Mouse (Mus musculus) brain, adult 2 months (tissue): Measurements from ENCODE around the gene Fam193a.

Source experiments
- DNase-seq: peaks from one replicate; pipeline ENCODE4 v3.0.0; 2011; ENCODE audit warnings: low read depth, low spot score

Gene Fam193a

DNA sequence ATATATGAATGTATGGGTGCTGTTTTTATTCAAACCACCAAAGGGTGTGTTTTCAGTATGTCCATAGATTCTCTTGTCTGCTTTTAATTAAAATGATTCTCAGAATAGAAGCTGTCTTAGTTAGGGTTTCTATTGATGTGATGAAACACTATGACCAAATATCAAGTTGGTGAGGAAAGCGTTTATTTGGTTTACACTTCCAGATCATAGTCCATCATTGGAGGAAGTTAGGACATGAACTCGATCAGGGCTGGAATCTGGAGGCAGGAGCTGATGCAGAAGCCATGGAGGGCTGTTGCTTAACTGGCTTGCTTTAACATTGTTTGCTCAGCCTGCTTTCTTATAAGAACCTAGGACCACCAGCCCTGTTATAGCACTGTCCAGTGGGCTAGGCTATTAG, 12.0 kb downstream of the Fam193a start:
- no peak for DNase-seq

DNA sequence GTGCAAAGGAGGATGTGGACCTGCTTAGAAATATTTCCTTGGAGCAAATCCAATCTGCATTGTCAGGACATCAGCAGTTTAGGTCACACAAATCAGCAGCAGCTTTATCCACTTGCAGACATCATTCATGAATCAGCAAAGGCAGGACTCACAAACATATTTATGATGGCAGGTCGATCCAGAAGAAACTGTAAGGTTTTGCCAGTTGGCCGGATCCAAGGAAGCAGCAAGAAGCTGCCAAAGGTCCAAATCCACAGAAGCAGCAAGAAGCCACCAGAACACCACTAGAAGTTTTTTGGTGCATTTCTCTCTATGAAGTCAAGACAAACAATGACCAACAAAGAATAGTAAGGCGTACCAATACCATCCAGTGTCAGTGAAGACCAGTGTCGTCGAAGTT, 15.9 kb downstream of the Fam193a start:
- DNase-seq, result no peak

DNA sequence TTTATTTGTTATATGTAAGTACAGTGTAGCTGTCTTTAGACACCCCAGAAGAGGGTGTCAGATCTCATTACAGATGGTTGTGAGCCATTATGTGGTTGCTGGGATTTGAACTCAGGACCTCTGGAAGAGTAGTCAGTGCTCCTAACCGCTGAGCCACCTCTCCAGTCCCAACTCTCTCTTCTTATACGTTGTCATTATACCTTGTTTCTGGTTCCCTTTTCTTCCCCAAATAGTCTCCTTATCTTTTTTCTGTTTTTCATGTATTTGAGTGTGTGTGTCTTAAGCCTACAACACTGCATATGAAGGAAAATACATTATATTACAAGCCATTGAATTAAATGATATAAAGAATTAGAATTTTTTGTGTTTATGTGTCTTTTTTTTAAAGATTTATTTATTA, 17.0 kb downstream of the Fam193a start:
- no peak for DNase-seq

DNA sequence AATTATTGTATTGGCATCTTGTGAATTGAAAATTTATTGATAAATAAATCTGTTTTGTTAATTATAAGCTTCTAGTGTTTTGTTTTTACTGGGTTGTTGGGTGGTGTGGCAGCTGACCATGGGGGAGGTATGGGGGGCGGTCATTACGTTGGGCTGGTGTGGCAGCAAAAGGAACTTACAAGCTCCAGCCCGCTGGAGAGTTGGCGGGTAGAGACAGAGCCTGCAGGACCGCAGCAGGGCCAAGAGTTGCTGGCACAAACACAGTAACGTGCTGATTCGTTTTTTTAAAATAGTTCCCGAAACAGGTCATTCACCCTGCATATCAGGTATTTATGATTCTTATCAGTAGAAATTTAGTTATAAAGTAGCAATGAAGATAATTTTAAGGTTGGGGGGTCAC, 23.5 kb downstream of the Fam193a start:
- peak; percentile 39 for DNase-seq

DNA sequence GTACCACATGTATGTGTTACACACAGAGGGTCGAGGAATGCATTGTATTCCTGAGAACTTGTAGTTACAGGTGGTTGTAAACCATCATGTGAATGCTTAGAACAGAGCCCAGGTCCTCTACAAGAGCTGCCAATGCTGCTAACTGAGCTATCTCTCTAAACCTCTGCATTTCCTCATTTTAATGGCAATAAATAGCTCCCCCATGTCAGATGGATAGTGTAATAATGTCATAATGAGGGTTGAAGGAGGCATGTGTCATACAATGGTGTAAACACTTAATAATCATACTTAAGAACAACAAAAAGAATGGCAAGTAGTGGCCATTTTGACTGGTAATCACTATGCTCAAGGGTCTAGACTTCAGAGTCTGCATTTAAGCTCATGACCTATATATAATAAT, 25.6 kb downstream of the Fam193a start:
- DNase-seq, result no peak

DNA sequence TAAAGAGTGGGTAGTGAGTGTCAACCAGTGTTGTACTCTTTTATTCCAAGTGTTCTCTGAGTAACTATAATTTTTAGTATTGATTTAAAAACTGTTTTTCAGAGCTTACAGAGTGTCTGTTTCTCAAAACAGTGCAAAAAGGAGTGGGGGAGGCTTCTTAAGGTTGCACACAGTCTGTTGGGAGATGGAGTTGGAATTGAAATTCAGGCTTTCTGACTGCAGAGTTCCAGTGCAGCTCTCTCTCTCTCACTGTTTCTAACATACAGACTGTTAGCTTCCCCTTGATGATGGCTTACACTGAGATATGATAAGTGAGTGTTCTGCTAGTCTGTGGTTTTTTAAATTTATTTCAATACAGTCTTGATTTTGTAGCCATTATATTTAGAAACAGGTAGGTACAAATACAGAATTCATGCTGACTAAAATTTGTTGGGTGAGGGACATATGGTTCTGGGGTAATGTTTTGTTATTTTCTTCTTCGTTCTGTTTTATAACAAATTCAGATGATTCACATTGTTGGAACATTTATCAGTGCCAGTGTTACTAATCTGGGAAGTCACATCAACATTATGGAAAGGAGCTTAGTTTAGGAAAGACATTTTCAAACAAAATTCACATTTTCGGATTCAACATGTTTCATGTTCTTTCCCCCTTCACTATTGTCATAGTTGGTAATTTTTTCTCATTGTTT, 26.3 kb downstream of the Fam193a start:
- peak; percentile 60 for DNase-seq

DNA sequence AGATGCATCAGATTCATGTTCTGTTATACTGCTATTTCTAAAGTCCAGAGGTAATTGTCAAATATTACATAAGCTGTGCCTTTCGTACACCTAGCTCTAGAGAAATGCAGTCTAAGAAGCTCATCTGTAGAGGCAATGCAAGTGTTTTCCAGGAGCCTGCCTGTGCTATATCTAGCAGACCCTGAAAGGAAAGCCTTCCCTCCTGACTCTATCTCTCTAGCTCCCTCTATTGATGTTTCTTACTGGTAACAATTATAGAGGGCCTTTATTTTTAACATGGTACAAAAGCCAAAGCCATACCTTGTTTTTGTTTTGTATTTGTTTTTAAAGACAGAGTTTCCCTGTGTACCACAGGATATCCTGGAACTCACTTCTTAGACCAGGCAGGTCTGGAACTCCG, 28.1 kb downstream of the Fam193a start:
- DNase-seq, result peak; percentile 50

DNA sequence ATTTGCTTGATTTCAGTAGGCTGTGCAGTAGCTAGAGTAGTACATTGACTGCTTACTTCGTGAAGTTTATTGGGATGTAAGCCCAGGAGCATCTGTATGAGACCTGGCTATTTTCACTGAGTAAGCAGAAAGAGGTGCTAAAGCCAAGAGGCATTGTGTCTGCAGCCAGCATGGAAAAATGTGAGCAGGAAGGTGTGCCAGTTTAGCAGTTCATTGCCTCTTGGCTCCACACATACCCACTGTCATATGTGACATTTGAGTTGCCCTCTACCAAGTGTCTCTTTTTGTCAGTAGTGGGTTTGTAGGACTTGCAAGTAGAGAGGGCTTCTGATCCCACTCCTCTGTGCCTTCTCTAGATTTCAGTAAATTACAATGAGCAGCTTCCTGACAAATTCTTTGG, 28.6 kb downstream of the Fam193a start:
- DNase-seq, result peak; percentile 74

DNA sequence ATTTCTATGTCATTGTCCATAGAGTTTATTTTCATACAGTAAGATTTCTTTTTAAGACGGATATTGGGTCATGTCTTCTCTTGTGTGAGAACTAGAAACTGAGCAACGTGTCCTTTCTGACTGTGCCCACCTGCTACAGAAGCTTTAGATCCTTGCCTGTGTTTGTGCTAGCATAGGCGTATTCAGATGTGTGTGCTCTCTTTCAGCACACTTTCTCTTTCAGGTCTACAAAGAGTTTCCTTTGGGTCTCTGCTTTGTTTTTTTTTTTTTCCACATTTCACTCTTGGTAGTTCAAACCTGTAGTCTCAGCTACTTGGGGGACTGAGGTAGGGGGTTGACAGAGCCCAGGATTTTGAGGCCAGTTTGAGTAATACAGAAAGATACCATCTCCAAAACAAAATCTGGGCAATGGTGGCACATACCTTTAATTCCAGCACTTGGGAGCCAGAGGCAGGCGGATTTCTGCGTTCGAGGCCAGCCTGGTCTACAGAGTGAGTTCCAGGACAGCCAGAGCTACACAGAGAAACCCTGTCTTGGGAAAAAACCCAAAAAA, 37.7 kb downstream of the Fam193a start:
- DNase-seq, result no peak

DNA sequence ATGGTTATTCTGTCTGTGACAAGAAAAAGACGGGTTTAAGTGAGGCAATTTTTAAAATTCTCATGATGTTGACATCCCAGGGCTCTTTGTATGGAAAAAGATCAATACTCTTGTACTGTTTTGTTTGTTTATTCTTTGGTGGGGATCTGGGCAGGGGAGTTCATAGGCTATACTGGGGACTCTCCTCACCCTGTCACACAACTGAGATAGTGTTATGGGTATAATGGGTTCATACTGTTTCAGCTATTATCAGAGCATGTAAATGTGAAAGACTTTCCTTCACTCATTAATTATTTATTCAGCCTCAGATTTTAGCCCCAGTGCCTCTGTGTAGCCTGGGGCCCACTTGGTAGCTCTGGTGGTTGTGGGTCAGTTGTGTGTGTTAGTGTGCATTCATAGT, 39.3 kb downstream of the Fam193a start:
- no peak for DNase-seq

DNA sequence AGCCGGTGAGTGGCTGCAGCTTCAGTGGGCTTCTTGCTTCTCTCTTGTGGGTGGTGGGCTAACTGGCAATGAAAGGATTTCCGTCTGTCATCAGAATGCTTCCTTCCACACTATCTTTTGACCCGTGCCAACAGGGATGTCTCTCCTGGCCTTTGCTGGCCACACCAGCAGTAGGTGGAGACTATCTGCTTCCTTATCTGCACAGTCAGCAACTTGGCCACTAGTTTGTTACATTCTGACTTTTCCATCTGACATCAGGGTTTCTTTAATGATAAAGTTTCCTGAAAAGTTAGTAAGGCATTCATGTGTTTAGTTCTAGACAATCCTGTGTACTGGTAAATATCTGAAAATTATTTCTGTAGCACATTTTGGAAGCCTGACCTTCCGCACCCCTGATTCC, 41.1 kb downstream of the Fam193a start:
- DNase-seq, result no peak

DNA sequence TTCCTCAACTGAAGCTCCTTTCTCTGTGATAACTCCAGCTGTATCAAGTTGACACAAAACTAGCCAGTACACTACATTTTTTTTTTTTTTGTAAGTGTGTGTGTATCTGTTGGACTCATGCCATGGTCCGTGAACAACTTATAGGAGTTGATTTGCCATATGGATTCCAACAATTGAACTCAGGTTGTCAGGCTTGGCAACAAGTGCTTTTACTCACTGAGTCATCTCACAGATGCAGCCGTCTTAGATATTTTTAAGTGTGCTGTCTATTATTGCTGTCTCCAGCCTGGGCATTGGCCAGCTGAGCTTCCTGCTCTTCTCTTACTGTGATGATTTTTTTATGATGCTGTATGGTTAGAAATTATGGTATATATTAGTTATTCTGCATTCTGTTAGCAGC, 44.2 kb downstream of the Fam193a start:
- peak; percentile 47 for DNase-seq

DNA sequence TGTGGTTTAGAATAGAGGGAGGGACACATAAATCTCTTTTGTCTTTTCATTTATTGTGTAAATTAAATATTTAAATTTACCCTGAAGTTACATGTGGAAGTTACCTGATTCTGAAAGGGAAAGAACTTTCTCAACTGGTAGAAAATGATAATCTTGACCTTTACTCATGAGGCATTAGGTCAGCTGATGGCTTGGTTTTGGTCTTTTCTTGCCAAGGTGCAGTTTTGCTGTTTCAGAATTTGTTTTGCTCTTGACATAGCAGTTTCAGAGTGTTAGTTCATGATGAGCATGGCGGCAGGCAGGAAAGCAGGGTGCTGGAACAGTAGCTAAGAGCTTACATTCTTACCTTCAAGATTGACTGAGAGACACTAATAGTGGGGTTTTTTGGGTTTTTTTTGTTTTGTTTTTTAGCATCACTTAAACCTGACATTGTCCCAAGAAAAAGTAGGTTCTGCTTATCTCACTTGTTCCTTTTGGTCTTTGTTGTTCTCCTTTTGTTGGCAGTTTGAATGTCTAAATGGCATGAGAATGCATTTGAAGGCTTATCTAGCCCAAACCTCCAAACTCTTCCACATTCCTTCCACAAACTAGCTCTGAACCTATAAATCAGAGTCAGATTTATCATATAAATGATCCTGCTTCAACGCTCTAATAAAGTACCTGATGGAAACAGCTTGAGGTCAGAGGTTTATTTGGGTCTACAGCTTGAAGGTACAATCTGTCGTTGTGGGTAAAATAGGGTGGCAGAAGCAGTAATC, 47.7 kb downstream of the Fam193a start:
- DNase-seq, result no peak

DNA sequence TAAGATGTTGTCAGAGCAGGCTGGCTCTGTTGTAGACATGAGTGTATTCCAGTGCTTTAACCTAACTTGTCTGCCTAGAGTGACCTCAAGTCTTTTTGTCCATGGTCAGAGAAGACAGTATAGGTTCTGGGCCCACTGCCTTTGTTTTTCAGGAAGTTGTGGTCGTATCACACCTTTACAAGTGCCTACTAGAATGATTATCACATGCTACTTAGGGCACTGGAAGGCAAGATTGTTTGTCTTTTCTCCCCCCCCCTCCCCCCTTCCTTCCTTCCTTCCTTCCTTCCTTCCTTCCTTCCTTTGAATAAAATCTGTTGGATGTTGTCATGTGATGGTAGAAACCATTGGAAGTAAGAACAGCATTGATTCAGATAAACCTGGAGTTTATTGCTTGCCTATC, 49.5 kb downstream of the Fam193a start:
- DNase-seq, result no peak

DNA sequence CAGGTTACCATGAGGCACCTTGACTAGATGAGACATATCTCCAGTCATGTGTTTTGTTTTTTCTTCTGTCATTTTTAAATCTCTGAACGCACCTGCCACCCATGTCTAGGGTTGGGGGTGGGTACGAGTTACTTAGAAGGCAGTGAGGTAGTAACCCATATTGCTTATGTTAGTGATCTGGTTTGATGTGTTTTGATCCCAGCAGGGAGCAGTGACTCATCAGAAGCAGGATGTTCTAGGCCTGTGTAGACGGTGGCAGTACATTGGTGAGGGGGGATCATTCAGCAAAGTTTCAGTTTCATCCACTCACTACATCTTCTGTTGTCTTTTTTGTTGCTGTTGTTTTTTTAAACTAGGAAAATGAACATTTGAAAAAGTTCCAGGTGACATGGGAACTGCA, 61.0 kb downstream of the Fam193a start:
- peak; percentile 75 for DNase-seq

DNA sequence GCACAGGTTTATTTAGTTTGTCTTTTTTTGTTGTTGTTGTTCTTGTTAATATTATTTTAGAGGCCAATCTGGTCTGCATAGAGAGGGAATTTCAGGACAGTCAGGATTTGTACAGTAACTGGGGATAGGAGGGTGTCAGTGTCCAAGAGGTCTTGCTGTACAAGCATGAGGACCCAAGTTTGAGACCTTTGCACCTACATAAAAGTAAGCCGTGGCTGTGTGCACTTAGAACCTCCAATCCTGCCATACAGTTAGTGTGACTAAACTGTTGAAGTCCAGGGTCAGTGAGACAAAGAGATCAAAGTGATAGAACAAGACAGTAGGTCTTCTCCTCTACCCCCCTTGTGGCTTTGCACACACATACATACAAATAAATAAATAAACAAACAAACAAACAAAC, 64.1 kb downstream of the Fam193a start:
- DNase-seq, result no peak

DNA sequence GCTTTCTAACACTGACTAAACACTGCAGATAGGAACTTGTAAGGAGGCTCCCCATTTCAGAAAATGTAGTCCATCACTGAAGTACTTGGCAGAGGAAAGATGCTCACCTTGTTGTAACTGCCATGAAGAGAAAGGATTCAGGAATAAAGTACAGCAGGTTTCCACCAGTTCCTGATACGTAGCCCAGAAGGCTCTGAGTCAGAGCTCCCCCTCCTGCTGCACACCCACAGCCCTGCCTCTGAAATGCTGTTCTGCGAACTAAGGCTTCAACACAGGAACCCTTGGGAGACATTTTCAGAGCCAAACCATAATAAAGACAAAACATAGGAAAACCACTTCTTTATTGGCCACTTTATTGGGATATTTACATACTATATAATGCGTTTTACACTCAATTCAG, 64.5 kb downstream of the Fam193a start:
- DNase-seq, result peak; percentile 87

DNA sequence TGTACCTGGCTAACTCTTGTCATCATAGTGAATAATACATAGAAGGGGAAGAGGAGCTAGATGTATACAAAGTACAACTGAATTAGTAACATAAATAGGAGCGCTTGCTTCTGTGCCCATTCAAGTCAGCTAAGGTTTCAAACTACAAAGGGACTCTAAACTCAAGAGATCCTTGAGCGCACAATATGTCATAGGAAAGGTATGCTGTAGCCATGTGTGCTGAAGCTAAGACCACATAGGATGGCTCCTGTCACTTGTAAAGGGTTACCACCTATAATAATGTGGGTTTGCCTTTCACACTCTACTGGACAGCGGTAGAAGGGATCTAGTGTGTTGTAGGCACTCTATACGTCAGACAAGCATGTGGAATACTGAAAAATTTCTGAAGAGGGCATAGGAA, 68.3 kb downstream of the Fam193a start:
- DNase-seq, result no peak

DNA sequence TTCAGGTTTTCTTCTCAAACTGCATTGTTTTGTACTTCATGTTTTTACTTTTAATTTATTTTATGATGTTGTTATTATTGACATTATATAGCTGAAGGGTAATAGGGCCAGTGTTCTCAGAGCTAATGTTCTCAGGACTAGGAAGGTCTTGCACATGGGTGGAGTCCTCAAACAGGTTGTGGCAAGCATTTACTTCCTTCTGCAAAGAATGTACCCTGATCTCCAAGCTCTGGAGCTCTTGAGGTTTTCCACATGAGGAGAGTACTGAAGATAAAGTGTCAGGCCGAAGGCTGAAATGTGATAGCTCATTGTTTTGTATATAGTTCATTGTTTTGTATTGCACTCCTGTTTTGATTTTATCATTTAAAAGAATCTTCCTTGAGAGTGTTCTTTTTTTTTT, 68.9 kb downstream of the Fam193a start:
- DNase-seq, result no peak

DNA sequence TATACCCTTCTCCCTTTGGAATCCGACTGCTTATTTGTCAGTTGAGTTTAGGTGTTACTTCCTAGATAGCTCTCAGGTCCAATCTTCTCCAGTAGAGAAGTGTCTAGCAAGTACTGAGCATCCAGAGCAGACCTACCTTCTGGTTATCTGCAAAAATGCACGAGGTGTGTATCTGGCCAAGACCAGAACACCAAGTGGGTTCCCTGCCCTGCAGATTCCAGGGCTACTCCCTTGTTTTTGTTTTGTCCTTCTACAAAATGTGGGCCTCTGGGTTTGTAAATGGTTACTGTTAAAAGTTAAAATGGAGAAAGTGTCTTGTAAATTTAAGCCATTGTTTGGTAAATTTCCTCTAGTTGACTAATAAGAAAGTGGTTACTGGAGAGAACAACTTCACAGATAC, 70.0 kb downstream of the Fam193a start:
- DNase-seq, result no peak

DNA sequence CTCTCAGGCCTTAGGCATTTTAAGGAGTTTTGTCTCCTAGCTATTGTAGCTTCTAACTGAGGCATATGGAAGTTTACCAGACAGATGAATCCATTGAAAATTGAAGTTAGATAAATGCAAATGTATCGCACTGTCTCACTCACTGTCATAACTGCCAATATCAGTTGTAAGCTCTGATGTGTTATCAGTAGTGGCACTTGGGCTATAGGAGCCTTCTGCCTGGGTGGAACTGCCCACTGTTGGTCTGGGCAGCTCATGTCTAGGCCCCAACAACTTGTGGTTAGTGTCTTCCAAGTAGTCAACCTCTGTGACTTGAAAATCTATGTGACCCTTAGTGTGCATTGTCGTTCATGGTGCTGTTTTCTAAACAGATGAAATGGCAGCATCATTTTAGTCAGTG, 72.1 kb downstream of the Fam193a start:
- DNase-seq, result no peak

DNA sequence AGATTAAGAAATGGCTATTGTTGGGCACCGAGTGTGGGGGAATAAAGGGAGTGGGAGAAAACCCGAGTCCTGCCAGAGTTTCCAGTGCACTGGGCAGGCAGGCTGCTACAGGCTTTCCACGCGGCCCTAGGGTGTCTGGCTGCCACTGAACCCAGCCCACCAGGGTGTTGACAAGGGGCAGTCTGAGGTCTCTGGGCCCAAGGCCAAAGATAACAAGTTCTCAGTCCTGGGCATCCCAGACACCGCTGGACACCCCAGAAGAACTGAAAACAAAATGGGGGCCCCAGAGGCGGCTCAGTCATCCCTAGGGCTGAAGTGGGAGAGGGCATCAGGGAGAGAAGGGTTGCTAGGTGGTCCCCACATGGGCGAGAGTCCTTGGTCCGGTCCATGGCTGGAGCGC, 76.5 kb downstream of the Fam193a start:
- DNase-seq, result no peak

DNA sequence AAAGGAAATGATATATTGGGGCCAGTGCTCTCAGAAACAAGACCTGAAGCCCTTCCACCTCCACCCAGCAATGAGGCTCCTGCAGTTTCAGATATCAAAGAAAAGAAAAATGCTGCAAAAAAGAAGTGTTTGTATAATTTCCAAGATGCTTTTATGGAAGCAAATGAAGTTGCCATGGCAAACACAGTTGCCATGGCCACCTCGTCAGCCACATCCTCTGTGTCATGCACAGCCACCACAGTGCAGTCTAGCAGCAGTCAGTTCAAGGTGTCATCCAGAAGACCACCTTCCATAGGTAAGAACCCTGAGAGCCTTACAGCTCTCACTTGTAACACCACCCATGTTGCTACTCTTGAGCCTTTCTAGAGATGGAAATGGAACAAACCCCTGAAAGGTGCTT, 89.3 kb downstream of the Fam193a start:
- DNase-seq, result peak; percentile 47
